Mouse (Mus musculus) heart, adult 2 months (tissue): ENCODE results near the gene Tmem82. TPM values are rescaled to one million over a fixed set of nuclear protein-coding genes. Genes with fewer than 3 reads are reported as not detected.

Source experiments
- DNase-seq, 2 experiments: peaks; one replicate each; pipeline ENCODE4 v3.0.0; 2021
- H3K27ac ChIP-seq: fragments of 200-600 bp; 2 replicates; pipeline ENCODE4 v1.8.1; 2022
- H3K27me3 ChIP-seq: fragments of 200-500 bp; 2 replicates; pipeline ENCODE4 v1.6.1; 2012; ENCODE audit warnings: mild to moderate bottlenecking, low read length, inconsistent platforms, mixed read lengths; ENCODE audit not compliant: control insufficient read depth, insufficient read depth
- H3K36me3 ChIP-seq: fragments of 200-500 bp; 2 replicates; pipeline ENCODE4 v1.6.1; 2012; ENCODE audit warnings: low read length, inconsistent platforms; ENCODE audit not compliant: control insufficient read depth, insufficient read depth
- H3K4me1 ChIP-seq: fragments of 200-500 bp; 2 replicates; pipeline ENCODE4 v1.6.1; 2011; ENCODE audit warnings: low read length; ENCODE audit not compliant: control insufficient read depth, insufficient read depth
- H3K4me3 ChIP-seq: fragments of 200-600 bp; 2 replicates; pipeline ENCODE4 v1.8.1; 2022
- H3K79me2 ChIP-seq: fragments of 200-500 bp; replicated peaks from 2 replicates; pipeline ENCODE4 v1.6.1; 2012; ENCODE audit warnings: mild to moderate bottlenecking, inconsistent platforms, low read length, moderate library complexity, mixed read lengths; ENCODE audit not compliant: control insufficient read depth, insufficient read depth
- H3K9ac ChIP-seq: fragments of 200-500 bp; 2 replicates; pipeline ENCODE4 v1.6.1; 2012; ENCODE audit warnings: low read depth, mild to moderate bottlenecking, control low read depth, inconsistent platforms, low read length, mixed read lengths
- CTCF ChIP-seq: fragments of 200-600 bp; IDR thresholded peaks from 2 replicates; pipeline ENCODE4 v1.8.1; 2022; ENCODE audit warnings: antibody characterized with exemption, mild to moderate bottlenecking, moderate library complexity
- EP300 ChIP-seq: fragments of 200-500 bp; IDR thresholded peaks from 2 replicates; pipeline ENCODE4 v1.6.1; 2011; ENCODE audit warnings: low read depth, low read length, control low read depth; ENCODE audit not compliant: insufficient read depth
- POLR2A ChIP-seq: fragments of 200-500 bp; IDR thresholded peaks from 2 replicates; pipeline ENCODE4 v1.6.1; 2011; ENCODE audit warnings: mild to moderate bottlenecking, low read depth, low read length, control low read depth; ENCODE audit not compliant: insufficient read depth
- WGBS: fragments of 180-500 bp; shearing (Covaris S2); methylation state at CpG from one replicate; pipeline ENCODE4 v1.1.7; 2018; 5-methylcytosine and 5-hydroxymethylcytosine counted together
- intact Hi-C: fragments of 180-260 bp; cut with DNase I; formaldehyde crosslinking; loops from one replicate; pipeline ENCODE4 v1.15.1; 2025
- long read RNA-seq: library from polyadenylated mRNA; stranded (forward); transcript quantifications from one replicate; pipeline ENCODE4 v2.0.0, GENCODE M21; 2021
- polyA plus RNA-seq: library from polyadenylated mRNA; depleted of rRNA; stranded (reverse); fragments of >200 nt; gene quantifications from 2 replicates; pipeline ENCODE4 v1.2.3, GENCODE M21; 2012; rRNA removed
- total RNA-seq, 2 experiments: library from RNA; stranded (reverse); gene quantifications; 2 replicates each; pipeline ENCODE4 v1.2.3; 2021

Gene Tmem82
- total RNA-seq (10 to 100 TPM; 16.5 to 20.2 TPM), polyA plus RNA-seq (35.5 and 36.6 TPM in 2 replicates)
- long read RNA-seq, partial matches to known transcripts, result 0 of 12 reads
- long read RNA-seq, other reads (novel, unspliced or antisense), result 11 of 12 reads

- Histone ChIP-seq H3K36me3 (no peaks in the 10 kb centered on the region), H3K79me2 (no peaks in the 10 kb centered on the region), H3K9ac (peak within 1 kb of the TSS; percentile 60), H3K4me3 (no peak within 1 kb of the TSS), H3K4me1 (peaks cover 2% of the 10 kb centered on the region), H3K27ac (peak within 1 kb of the TSS; percentile 33), H3K27me3 (no peaks in the 10 kb centered on the region)
- TF ChIP-seq CTCF (peak; percentile 69), EP300 (peak; percentile 71; the same call in 1 of the 2 replicates), POLR2A (peak; percentile 3; the same call in 1 of the 2 replicates)
- 17% methylated on average over 20 of the region's 20 CpGs for WGBS
- peak; percentile 69 to 71 for DNase-seq
- intact Hi-C loops, result loop anchor here (1.0 to 5.0 kb wide), 3 partner anchors 20 to 235 kb away; partner anchors contain the start of gene Ddi2
Observed at GRCm38 (mm10) chr4:141618565-141619243, at the start of gene Tmem82. Gene Tmem82 (minus strand): TSS chr4:141618633.

- no peaks in the 10 kb centered on the region for H3K27me3 ChIP-seq
- H3K9ac ChIP-seq, result peak within 1 kb of the TSS; percentile 79
- peaks cover 5% of the 10 kb centered on the region for H3K79me2 ChIP-seq
- H3K4me1 ChIP-seq, result peaks cover 7% of the 10 kb centered on the region
- peak within 1 kb of the TSS; percentile 73 for H3K4me3 ChIP-seq
- no peak for DNase-seq
- no peak for TF ChIP-seq POLR2A
- no peak for TF ChIP-seq EP300
- no peak for TF ChIP-seq CTCF
- H3K27ac ChIP-seq, result peak within 1 kb of the TSS; percentile 95
- WGBS, result 63% methylated on average over 8 of the region's 8 CpGs
- intact Hi-C loops, result loop anchor here (2.0 kb wide), 1 partner anchor 18 kb away; no protein-coding TSS in a partner anchor
- peaks cover 5% of the 10 kb centered on the region for H3K36me3 ChIP-seq
Observed at GRCm38 (mm10) chr4:141664799-141665198, 46.4 kb upstream of the Tmem82 start, which contains the start of gene Plekhm2. Gene Plekhm2 (minus strand): TSS chr4:141664899.

GRCm38 (mm10) chr4:141664011-141664745, 45.7 kb upstream of the Tmem82 start:
- Histone ChIP-seq H3K9ac (peak overlapping the region; percentile 79), H3K4me3 (peak overlapping the region; percentile 71), H3K27ac (peak overlapping the region; percentile 95), H3K79me2 (peaks cover 6% of the 10 kb centered on the region), H3K27me3 (no peaks in the 10 kb centered on the region), H3K36me3 (peaks cover 5% of the 10 kb centered on the region), H3K4me1 (peaks cover 9% of the 10 kb centered on the region)
- no peak for TF ChIP-seq CTCF
- peak; percentile 68 for TF ChIP-seq POLR2A
- WGBS, result under 1% methylated on average over 57 of the region's 60 CpGs
- DNase-seq, result peak; percentile 88 to 90
- intact Hi-C loops, result loop anchor here (2.0 kb wide), 1 partner anchor 19 kb away; no protein-coding TSS in a partner anchor

- intact Hi-C loops, result no loop called here
Observed at GRCm38 (mm10) chr4:141663122-141663931, 44.9 kb upstream of the Tmem82 start.

GRCm38 (mm10) chr4:141660884-141661283, 42.5 kb upstream of the Tmem82 start:
- intact Hi-C loops, result no loop called here
- Histone ChIP-seq H3K27ac (no peak overlapping the region), H3K9ac (no peak overlapping the region), H3K36me3 (peaks cover 5% of the 10 kb centered on the region), H3K79me2 (peaks cover 6% of the 10 kb centered on the region), H3K4me3 (no peak overlapping the region), H3K4me1 (peaks cover 17% of the 10 kb centered on the region), H3K27me3 (no peaks in the 10 kb centered on the region)
- no peak for TF ChIP-seq CTCF
- no peak for TF ChIP-seq POLR2A
- TF ChIP-seq EP300, result no peak
- 82% methylated on average over 11 of the region's 11 CpGs for WGBS
- no peak for DNase-seq

More at GRCm38 (mm10) chr4:141663122-141663931, 44.9 kb upstream of the Tmem82 start:
- Histone ChIP-seq H3K4me1 (peaks cover 10% of the 10 kb centered on the region), H3K27ac (peak overlapping the region; percentile 88), H3K27me3 (no peaks in the 10 kb centered on the region), H3K36me3 (peaks cover 5% of the 10 kb centered on the region), H3K4me3 (peak overlapping the region; percentile 73), H3K9ac (peak overlapping the region; percentile 79), H3K79me2 (peaks cover 6% of the 10 kb centered on the region)
- 0 out of 2 replicates have a peak, but pooled peaks have one; percentile 24 for TF ChIP-seq EP300
- no peak for TF ChIP-seq POLR2A
- DNase-seq, result peak; percentile 66 to 69
- 2% methylated on average over 47 of the region's 47 CpGs for WGBS
